16 mouse cellular contexts compared by ENCODE assay signal in genomic region chr13:5240541-5240940, GRCm38 (mm10).
DNase-seq lines count a peak whose midpoint lies in the region; ATAC-seq and TF ChIP-seq lines count a peak whose summit lies in the region.
"Had no signal": no experiment of that assay in that cellular context is flagged by ENCODE, and none has a peak within 500 bp of the region (broad histone marks: within the 10 kb centered on the region; RNA-seq: fewer than 3 reads in every experiment).

No protein-coding gene starts in this region.

- no peaks in the 10 kb centered on the region for H3K27me3 ChIP-seq in limb, embryonic 13.5 days
- H3K27me3 ChIP-seq in limb, embryonic 10.5 days (ENCODE audit: low read depth, poor library complexity, severe bottlenecking) = no peaks in the 10 kb centered on the region
- no peaks in the 10 kb centered on the region for H3K27me3 ChIP-seq in lung, postnatal 0 days (replicated peaks; ENCODE audit: insufficient read depth, low read length)
- H3K27me3 ChIP-seq in embryonic facial prominence, embryonic 14.5 days (replicated peaks; ENCODE audit: control insufficient read depth, insufficient read depth, low read length) = no peaks in the 10 kb centered on the region
- H3K27me3 ChIP-seq: embryonic facial prominence, embryonic 12.5 days; forebrain, embryonic 13.5 days had no signal

- no peak for DNase-seq in limb, embryonic 10.5 days (ENCODE audit: low spot score)
- DNase-seq in lung, postnatal 0 days (ENCODE audit: low spot score) = no peak
- no peak for DNase-seq in lung, postnatal 10 days
- peak; percentile 78 for DNase-seq in embryonic facial prominence, embryonic 14.5 days (ENCODE audit: low spot score)
- DNase-seq in gastrocnemius, postnatal 10 days = no peak
- DNase-seq: adrenal gland, adult 8-10 months; cerebellum, adult 2 months; cerebellum, postnatal 10 days; forebrain, postnatal 0 days; gastrocnemius, postnatal 36 days; heart, postnatal 14 days had no signal

- TF ChIP-seq EP300 in lung, postnatal 0 days (IDR thresholded peaks at IDR 0.05) = peak; percentile 28; the same call in 1 of the 2 replicates

- no peak overlapping the region for H3K4me2 ChIP-seq in limb, embryonic 13.5 days (replicated peaks)
- no peak overlapping the region for H3K4me2 ChIP-seq in lung, postnatal 0 days (replicated peaks; ENCODE audit: low read depth, low read length)
- H3K4me2 ChIP-seq in embryonic facial prominence, embryonic 14.5 days (ENCODE audit: low read depth, low read length) = no peak overlapping the region
- H3K4me2 ChIP-seq: embryonic facial prominence, embryonic 12.5 days; forebrain, embryonic 13.5 days; hindbrain, embryonic 14.5 days had no signal

- no peak overlapping the region for H3K9ac ChIP-seq in limb, embryonic 13.5 days
- no peak overlapping the region for H3K9ac ChIP-seq in lung, postnatal 0 days (replicated peaks; ENCODE audit: low read depth)
- H3K9ac ChIP-seq in embryonic facial prominence, embryonic 14.5 days (ENCODE audit: low read depth, low read length) = no peak overlapping the region
- H3K9ac ChIP-seq: embryonic facial prominence, embryonic 12.5 days; forebrain, embryonic 13.5 days; forebrain, postnatal 0 days; hindbrain, embryonic 14.5 days had no signal

- no peak overlapping the region for H3K27ac ChIP-seq in limb, embryonic 13.5 days
- no peak overlapping the region for H3K27ac ChIP-seq in limb, embryonic 10.5 days
- no peak overlapping the region for H3K27ac ChIP-seq in lung, postnatal 0 days (ENCODE audit: low read length)
- H3K27ac ChIP-seq in embryonic facial prominence, embryonic 14.5 days (replicated peaks; ENCODE audit: low read depth, low read length) = no peak overlapping the region
- H3K27ac ChIP-seq: embryonic facial prominence, embryonic 12.5 days; forebrain, embryonic 13.5 days; heart, embryonic 10.5 days; hindbrain, embryonic 14.5 days had no signal

- no peaks in the 10 kb centered on the region for H3K9me3 ChIP-seq in limb, embryonic 13.5 days
- H3K9me3 ChIP-seq in limb, embryonic 10.5 days (replicated peaks) = no peaks in the 10 kb centered on the region
- no peaks in the 10 kb centered on the region for H3K9me3 ChIP-seq in lung, postnatal 0 days (ENCODE audit: low read length)
- no peaks in the 10 kb centered on the region for H3K9me3 ChIP-seq in embryonic facial prominence, embryonic 14.5 days (ENCODE audit: control insufficient read depth, low read length)
- H3K9me3 ChIP-seq: embryonic facial prominence, embryonic 12.5 days; forebrain, embryonic 13.5 days; heart, embryonic 10.5 days had no signal

- H3K4me1 ChIP-seq in limb, embryonic 13.5 days = peaks cover 12% of the 10 kb centered on the region; the same call in 1 of the 2 replicates
- H3K4me1 ChIP-seq in limb, embryonic 10.5 days = no peaks in the 10 kb centered on the region
- no peaks in the 10 kb centered on the region for H3K4me1 ChIP-seq in lung, postnatal 0 days (ENCODE audit: insufficient read depth, low read depth, low read length)
- peaks cover 14% of the 10 kb centered on the region for H3K4me1 ChIP-seq in embryonic facial prominence, embryonic 14.5 days (ENCODE audit: control insufficient read depth, insufficient read depth, low read length)
- H3K4me1 ChIP-seq: forebrain, embryonic 13.5 days; heart, embryonic 10.5 days had no signal

- no peaks in the 10 kb centered on the region for H3K36me3 ChIP-seq in limb, embryonic 13.5 days
- no peaks in the 10 kb centered on the region for H3K36me3 ChIP-seq in limb, embryonic 10.5 days
- H3K36me3 ChIP-seq in lung, postnatal 0 days (ENCODE audit: insufficient read depth, low read length) = no peaks in the 10 kb centered on the region
- H3K36me3 ChIP-seq in embryonic facial prominence, embryonic 14.5 days (ENCODE audit: control insufficient read depth, insufficient read depth, low read length) = no peaks in the 10 kb centered on the region
- H3K36me3 ChIP-seq: embryonic facial prominence, embryonic 12.5 days; heart, embryonic 10.5 days had no signal

- WGBS in limb, embryonic 13.5 days = 54% methylated on average over 4 of the region's 4 CpGs
- 89% methylated on average over 4 of the region's 4 CpGs for WGBS in limb, embryonic 10.5 days
- WGBS in lung, postnatal 0 days = 46% methylated on average over 4 of the region's 4 CpGs
- WGBS in embryonic facial prominence, embryonic 14.5 days = 41% methylated on average over 4 of the region's 4 CpGs

- TF ChIP-seq CTCF in lung, postnatal 0 days (IDR thresholded peaks at IDR 0.05) = no peak

- H3K4me3 ChIP-seq in limb, embryonic 13.5 days = no peak overlapping the region
- no peak overlapping the region for H3K4me3 ChIP-seq in limb, embryonic 10.5 days
- no peak overlapping the region for H3K4me3 ChIP-seq in lung, postnatal 0 days (ENCODE audit: low read depth, low read length)
- no peak overlapping the region for H3K4me3 ChIP-seq in embryonic facial prominence, embryonic 14.5 days (ENCODE audit: low read depth, low read length)
- H3K4me3 ChIP-seq: embryonic facial prominence, embryonic 12.5 days; forebrain, embryonic 13.5 days; heart, embryonic 10.5 days had no signal

- peak; percentile 48; the same call in 1 of the 2 replicates for ATAC-seq in limb, embryonic 13.5 days (ENCODE audit: low FRiP score, low read depth)
- ATAC-seq in lung, postnatal 0 days = no peak
- no peak for ATAC-seq in embryonic facial prominence, embryonic 14.5 days (ENCODE audit: low read depth)
- ATAC-seq: forebrain, embryonic 13.5 days; forebrain, postnatal 0 days had no signal
